Mouse (Mus musculus) ES-CJ7 (cell line): ENCODE data around the gene Vipr1.
A peak's percentile ranks its signal among the peaks of the same experiment; 100 is the strongest.

Experiments used
- DNase-seq: peaks from one replicate; pipeline ENCODE4 v3.0.0; 2011; ENCODE audit warnings: low read depth, low spot score

The Vipr1 gene

GRCm38 (mm10) chr9:121677476-121677875, 35.0 kb downstream of the Vipr1 start:
- DNase-seq, result no peak

- DNase-seq, result peak; percentile 47
Measured at GRCm38 (mm10) chr9:121679549-121679948, 37.0 kb downstream of the Vipr1 start.

GRCm38 (mm10) chr9:121681191-121681590, 38.7 kb downstream of the Vipr1 start:
- no peak for DNase-seq

GRCm38 (mm10) chr9:121682037-121682680, 39.6 kb downstream of the Vipr1 start:
- DNase-seq, result no peak

- no peak for DNase-seq
Measured at GRCm38 (mm10) chr9:121684702-121685101, 42.2 kb downstream of the Vipr1 start.

GRCm38 (mm10) chr9:121690200-121690651, 47.7 kb downstream of the Vipr1 start:
- no peak for DNase-seq

GRCm38 (mm10) chr9:121690734-121691133, 48.2 kb downstream of the Vipr1 start:
- no peak for DNase-seq

GRCm38 (mm10) chr9:121694736-121695135, 52.2 kb downstream of the Vipr1 start:
- DNase-seq, result no peak

GRCm38 (mm10) chr9:121696626-121697025, 54.1 kb downstream of the Vipr1 start:
- no peak for DNase-seq

- no peak for DNase-seq
Measured at GRCm38 (mm10) chr9:121697150-121698049, 54.9 kb downstream of the Vipr1 start.

- DNase-seq, result no peak
Measured at GRCm38 (mm10) chr9:121704261-121704645, 61.7 kb downstream of the Vipr1 start.

- peak; percentile 94 for DNase-seq
Measured at GRCm38 (mm10) chr9:121704646-121705625, 62.4 kb downstream of the Vipr1 start, which contains the start of gene Sec22c. Sec22c (minus strand) TSS chr9:121705490.

- no peak for DNase-seq
Measured at GRCm38 (mm10) chr9:121706029-121706675, 63.6 kb downstream of the Vipr1 start.

GRCm38 (mm10) chr9:121707801-121708200, 65.3 kb downstream of the Vipr1 start:
- no peak for DNase-seq

- peak; percentile 22 for DNase-seq
Measured at GRCm38 (mm10) chr9:121708506-121709486, 66.3 kb downstream of the Vipr1 start.

GRCm38 (mm10) chr9:121709898-121710583, 67.5 kb downstream of the Vipr1 start, which contains the start of gene Ss18l2:
Ss18l2 (plus strand) TSS chr9:121710329.
- peak; percentile 99 for DNase-seq

GRCm38 (mm10) chr9:121710584-121710975, 68.1 kb downstream of the Vipr1 start:
- peak; percentile 17 for DNase-seq

- no peak for DNase-seq
Measured at GRCm38 (mm10) chr9:121717048-121717447, 74.5 kb downstream of the Vipr1 start.

- DNase-seq, result peak; percentile 25
Measured at GRCm38 (mm10) chr9:121718070-121718705, 75.7 kb downstream of the Vipr1 start.
